Mouse (Mus musculus) G1E (cell line): ENCODE measurements at regions not wholly inside any gene's neighbourhood (a gene's known extent, or its start where the extent isn't known, plus 50 kb on each side); places are given as distances from the start of the nearest gene placed in this dataset.

Experiments used
- ATAC-seq: 2 replicates; pipeline ENCODE4 v1.8.0; 2016; ENCODE audit warnings: mild to moderate bottlenecking; ENCODE audit not compliant: insufficient number of reproducible peaks, poor library complexity, low FRiP score, severe bottlenecking; ENCODE audit errors: extremely low read depth
- DNase-seq: peaks from one replicate; pipeline ENCODE4 v3.0.0; 2012; ENCODE audit warnings: low spot score
- H3K27me3 ChIP-seq: 2 replicates; pipeline ENCODE4 v1.6.1; 2012; ENCODE audit warnings: mild to moderate bottlenecking, low read length, inconsistent platforms; ENCODE audit not compliant: insufficient read depth
- H3K36me3 ChIP-seq: replicated peaks from 2 replicates; pipeline ENCODE3; 2012; ENCODE audit warnings: mild to moderate bottlenecking, inconsistent platforms
- H3K4me1 ChIP-seq: 2 replicates; pipeline ENCODE4 v1.6.1; 2012; ENCODE audit warnings: low read depth, low read length, inconsistent platforms, mixed read lengths; ENCODE audit not compliant: insufficient read depth
- H3K4me3 ChIP-seq: 2 replicates; pipeline ENCODE4 v1.5.1; 2012; ENCODE audit warnings: low read depth, mild to moderate bottlenecking, inconsistent platforms, low read length, moderate library complexity, mixed read lengths
- H3K9me3 ChIP-seq: replicated peaks from 2 replicates; pipeline ENCODE4 v1.6.1; 2012; ENCODE audit warnings: inconsistent platforms
- CTCF ChIP-seq: IDR thresholded peaks from 2 replicates; pipeline ENCODE4 v1.5.1; 2012; ENCODE audit warnings: low read depth, low read length, inconsistent platforms, mixed read lengths
- GATA1 ChIP-seq: IDR thresholded peaks from 2 replicates; pipeline ENCODE4 v1.6.1; 2012; ENCODE audit warnings: borderline replicate concordance, low read length, inconsistent platforms, mixed read lengths
- GATA2 ChIP-seq: IDR thresholded peaks from 2 replicates; pipeline ENCODE4 v1.6.1; 2012; ENCODE audit warnings: low read depth, low read length, inconsistent platforms, borderline replicate concordance
- POLR2AphosphoS5 ChIP-seq: IDR thresholded peaks from 2 replicates; pipeline ENCODE4 v1.6.1; 2012; ENCODE audit warnings: low read depth, low read length, inconsistent platforms; ENCODE audit not compliant: insufficient replicate concordance
- TAL1 ChIP-seq: conservative IDR thresholded peaks from 2 replicates; pipeline ENCODE4 v1.6.1; 2012; ENCODE audit warnings: low read depth, low read length, inconsistent platforms, mixed read lengths

DNA sequence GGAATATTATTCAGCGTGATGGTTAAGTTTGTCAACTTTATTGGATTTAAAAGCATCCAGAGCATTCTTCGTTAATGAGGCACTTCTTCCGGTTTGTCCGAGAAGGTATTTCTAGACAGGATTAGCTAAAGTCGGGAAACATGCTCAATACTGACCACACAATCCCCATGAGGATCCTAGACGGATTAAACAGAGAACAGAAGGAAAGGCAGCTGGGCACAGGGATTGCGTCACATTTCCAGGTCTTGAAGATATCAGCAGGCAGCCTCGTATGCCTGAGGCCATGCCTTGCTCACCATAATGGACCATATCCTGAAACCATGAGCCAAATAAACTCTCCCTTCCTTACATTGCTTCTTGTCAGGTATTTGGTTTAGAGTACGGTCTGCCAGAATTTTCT, 119.7 kb downstream of the Emx2 start:
- H3K4me3 ChIP-seq = no peak overlapping the region
- DNase-seq = no peak
- no peak for TF ChIP-seq CTCF
- TF ChIP-seq GATA2 = no peak
- TF ChIP-seq TAL1 = no peak
- TF ChIP-seq GATA1 = no peak
- no peak for TF ChIP-seq POLR2AphosphoS5
- H3K9me3 ChIP-seq = no peaks in the 10 kb centered on the region
- ATAC-seq = no peak
- no peaks in the 10 kb centered on the region for H3K4me1 ChIP-seq
- H3K36me3 ChIP-seq = no peaks in the 10 kb centered on the region
- H3K27me3 ChIP-seq = no peaks in the 10 kb centered on the region; the same call in 1 of the 2 replicates

GRCm38 (mm10) chr19:59579676-59580075, 121.5 kb downstream of the Emx2 start:
- DNase-seq (no peak), ATAC-seq (no peak)
- Histone ChIP-seq H3K36me3 (no peaks in the 10 kb centered on the region), H3K4me1 (no peaks in the 10 kb centered on the region), H3K4me3 (no peak overlapping the region), H3K9me3 (no peaks in the 10 kb centered on the region), H3K27me3 (no peaks in the 10 kb centered on the region; the same call in 1 of the 2 replicates)
- TF ChIP-seq CTCF = no peak
- TF ChIP-seq POLR2AphosphoS5 = no peak
- TF ChIP-seq GATA2 = no peak
- no peak for TF ChIP-seq TAL1
- TF ChIP-seq GATA1 = no peak

DNA sequence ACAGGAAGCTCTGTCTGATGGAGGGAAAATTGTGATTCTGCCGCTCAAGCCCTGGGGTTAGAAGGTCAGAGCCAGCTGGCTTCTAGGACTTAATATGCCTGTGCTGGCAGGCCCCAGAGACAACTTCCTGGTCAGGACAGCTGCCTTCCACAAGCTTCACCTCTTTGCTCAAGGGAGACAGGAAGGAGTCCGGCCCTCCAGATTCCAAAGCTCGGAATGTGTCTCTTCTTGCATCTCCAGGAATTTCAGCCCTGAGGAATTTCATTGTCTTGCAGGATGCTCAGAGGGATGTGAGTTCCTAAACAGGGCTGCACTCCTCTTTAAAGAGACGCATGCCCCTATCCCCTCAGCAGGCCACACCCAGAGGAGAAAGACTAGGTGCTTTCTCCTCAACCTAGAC, 127.7 kb downstream of the Emx2 start:
- TF ChIP-seq TAL1 (no peak), CTCF (no peak), GATA1 (no peak), POLR2AphosphoS5 (no peak), GATA2 (no peak)
- DNase-seq (no peak), ATAC-seq (no peak)
- no peaks in the 10 kb centered on the region; the same call in 1 of the 2 replicates for H3K27me3 ChIP-seq
- H3K4me3 ChIP-seq = no peak overlapping the region
- H3K4me1 ChIP-seq = no peaks in the 10 kb centered on the region
- H3K9me3 ChIP-seq = no peaks in the 10 kb centered on the region
- H3K36me3 ChIP-seq = no peaks in the 10 kb centered on the region

GRCm38 (mm10) chr19:59587303-59587702, 129.1 kb downstream of the Emx2 start:
- Histone ChIP-seq H3K4me1 (no peaks in the 10 kb centered on the region), H3K4me3 (no peak overlapping the region), H3K9me3 (no peaks in the 10 kb centered on the region), H3K36me3 (no peaks in the 10 kb centered on the region), H3K27me3 (no peaks in the 10 kb centered on the region; the same call in 1 of the 2 replicates)
- no peak for TF ChIP-seq GATA2
- no peak for TF ChIP-seq GATA1
- TF ChIP-seq TAL1 = no peak
- no peak for TF ChIP-seq CTCF
- no peak for TF ChIP-seq POLR2AphosphoS5
- no peak for DNase-seq
- no peak for ATAC-seq

DNA sequence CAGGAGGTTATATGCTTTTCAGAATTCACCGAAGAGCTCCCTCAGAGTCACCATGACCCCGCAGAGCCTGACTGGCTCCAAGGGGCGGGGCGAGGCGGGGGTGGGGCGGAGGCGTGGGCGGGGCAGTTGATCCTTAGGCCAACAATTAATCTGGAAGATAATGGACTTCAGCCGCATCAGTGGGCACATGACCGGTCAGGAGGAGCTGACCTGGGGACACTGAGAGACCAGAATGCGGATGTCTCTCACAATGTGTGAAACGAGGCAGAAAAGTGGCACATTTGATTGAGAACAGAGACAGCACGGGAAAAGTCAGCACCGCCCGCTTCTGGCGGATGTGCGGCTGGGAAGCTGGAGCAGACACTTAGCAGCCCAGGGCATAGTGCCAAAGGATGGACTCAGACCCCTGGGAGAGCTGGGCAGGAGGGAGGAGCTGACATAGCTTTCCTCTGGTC, 129.9 kb downstream of the Emx2 start:
- Histone ChIP-seq H3K36me3 (no peaks in the 10 kb centered on the region), H3K4me3 (no peak overlapping the region), H3K4me1 (no peaks in the 10 kb centered on the region), H3K27me3 (no peaks in the 10 kb centered on the region), H3K9me3 (no peaks in the 10 kb centered on the region)
- DNase-seq (no peak), ATAC-seq (no peak)
- TF ChIP-seq TAL1 (no peak), CTCF (no peak), GATA2 (no peak), POLR2AphosphoS5 (no peak), GATA1 (no peak)

- no peak for ATAC-seq
Measured at GRCm38 (mm10) chr19:59590021-59590420, 131.8 kb downstream of the Emx2 start.

GRCm38 (mm10) chr19:59592060-59592459, 133.9 kb downstream of the Emx2 start:
- TF ChIP-seq POLR2AphosphoS5 (no peak), CTCF (no peak), GATA1 (no peak), TAL1 (no peak), GATA2 (no peak)
- DNase-seq (no peak), ATAC-seq (no peak)

More at GRCm38 (mm10) chr19:59590021-59590420, 131.8 kb downstream of the Emx2 start:
- TF ChIP-seq TAL1 = no peak
- TF ChIP-seq GATA1 = no peak
- TF ChIP-seq CTCF = no peak
- TF ChIP-seq POLR2AphosphoS5 = no peak
- TF ChIP-seq GATA2 = no peak
- no peak for DNase-seq
- Histone ChIP-seq H3K9me3 (no peaks in the 10 kb centered on the region), H3K4me3 (no peak overlapping the region), H3K36me3 (no peaks in the 10 kb centered on the region), H3K27me3 (no peaks in the 10 kb centered on the region), H3K4me1 (no peaks in the 10 kb centered on the region)

More at GRCm38 (mm10) chr19:59592060-59592459, 133.9 kb downstream of the Emx2 start:
- Histone ChIP-seq H3K4me3 (no peak overlapping the region), H3K36me3 (no peaks in the 10 kb centered on the region), H3K9me3 (no peaks in the 10 kb centered on the region), H3K27me3 (no peaks in the 10 kb centered on the region), H3K4me1 (no peaks in the 10 kb centered on the region)
